8 mouse cellular contexts compared by ENCODE assay signal in the genomic region with DNA sequence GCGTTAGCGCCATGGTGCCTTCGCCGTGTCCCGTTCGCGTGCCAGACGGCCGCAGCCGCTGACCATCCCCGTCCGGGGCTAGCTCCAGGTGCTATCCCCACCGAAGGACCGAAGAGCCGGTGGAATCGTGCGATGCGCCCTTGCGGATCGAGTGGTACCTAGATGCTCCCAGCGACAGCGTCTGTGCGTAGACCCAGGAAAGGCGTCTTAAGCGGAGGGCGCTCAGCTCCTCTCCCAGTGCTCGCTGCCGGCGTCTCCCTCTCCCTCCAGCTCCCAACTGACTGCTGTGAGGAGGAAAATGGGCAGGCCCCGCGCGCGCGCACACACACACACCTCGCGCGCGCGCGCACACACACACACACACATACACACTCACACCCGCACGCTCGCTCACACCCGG. TPM values are rescaled to one million over a fixed set of nuclear protein-coding genes. Genes with fewer than 3 reads are reported as not detected.
DNase-seq lines count a peak whose midpoint lies in the region; ATAC-seq and TF ChIP-seq lines count a peak whose summit lies in the region.

Slit1 (minus strand) TSS at position 270 of the 400 bp plus-strand sequence.

- H3K4me3 ChIP-seq in kidney, embryonic 14.5 days (ENCODE audit: low read length): peak within 1 kb of the TSS; percentile 53
- H3K4me3 ChIP-seq in cortical plate, adult 2 months (ENCODE audit: insufficient read depth, low read length): peak within 1 kb of the TSS; percentile 81
- H3K4me3 ChIP-seq in hindbrain, embryonic 11.5 days (ENCODE audit: low read depth, low read length): peak within 1 kb of the TSS; percentile 49
- peak within 1 kb of the TSS; percentile 49 for H3K4me3 ChIP-seq in limb, embryonic 13.5 days

- no peaks in the 10 kb centered on the region for H3K36me3 ChIP-seq in kidney, embryonic 14.5 days (ENCODE audit: control insufficient read depth, insufficient read depth, low read length)
- no peaks in the 10 kb centered on the region for H3K36me3 ChIP-seq in hindbrain, embryonic 11.5 days (ENCODE audit: control insufficient read depth, insufficient read depth, low read length)
- no peaks in the 10 kb centered on the region for H3K36me3 ChIP-seq in limb, embryonic 13.5 days

- H3K27me3 ChIP-seq in kidney, embryonic 14.5 days (ENCODE audit: control insufficient read depth, insufficient read depth, low read length): peaks cover 25% of the 10 kb centered on the region
- H3K27me3 ChIP-seq in hindbrain, embryonic 11.5 days (ENCODE audit: control insufficient read depth, insufficient read depth, low read length): peaks cover 28% of the 10 kb centered on the region
- H3K27me3 ChIP-seq in limb, embryonic 13.5 days: peaks cover 87% of the 10 kb centered on the region

- TF ChIP-seq POLR2A in cortical plate, adult 2 months (IDR thresholded peaks at IDR 0.05; ENCODE audit: extremely low read depth, insufficient read depth, low read length): peak; percentile 89

- no peaks in the 10 kb centered on the region for H3K9me3 ChIP-seq in kidney, embryonic 14.5 days (ENCODE audit: control insufficient read depth, low read length)
- no peaks in the 10 kb centered on the region for H3K9me3 ChIP-seq in hindbrain, embryonic 11.5 days (ENCODE audit: control insufficient read depth, low read length)
- H3K9me3 ChIP-seq in limb, embryonic 13.5 days: no peaks in the 10 kb centered on the region

- peak within 1 kb of the TSS; percentile 90 for H3K4me2 ChIP-seq in kidney, embryonic 14.5 days (replicated peaks; ENCODE audit: low read depth, low read length)
- H3K4me2 ChIP-seq in hindbrain, embryonic 11.5 days (replicated peaks; ENCODE audit: low read depth, low read length): peak within 1 kb of the TSS; percentile 71
- H3K4me2 ChIP-seq in limb, embryonic 13.5 days (replicated peaks): peak within 1 kb of the TSS; percentile 92

- H3K4me1 ChIP-seq in kidney, embryonic 14.5 days (ENCODE audit: control insufficient read depth, insufficient read depth, low read length): peaks cover 25% of the 10 kb centered on the region
- no peaks in the 10 kb centered on the region; the same call in none of the 2 replicates for H3K4me1 ChIP-seq in cortical plate, adult 2 months (ENCODE audit: control insufficient read depth, insufficient read depth, low read length)
- peaks cover 16% of the 10 kb centered on the region for H3K4me1 ChIP-seq in hindbrain, embryonic 11.5 days (replicated peaks; ENCODE audit: control insufficient read depth, insufficient read depth, low read length)
- peaks cover 35% of the 10 kb centered on the region for H3K4me1 ChIP-seq in limb, embryonic 13.5 days

- ATAC-seq in kidney, embryonic 14.5 days (ENCODE audit: low FRiP score, low TSS enrichment): peak; percentile 37
- ATAC-seq in hindbrain, embryonic 11.5 days (ENCODE audit: low FRiP score): peak; percentile 26
- no peak for ATAC-seq in limb, embryonic 13.5 days (ENCODE audit: low FRiP score, low read depth)

- no peak for TF ChIP-seq CTCF in cortical plate, adult 2 months (IDR thresholded peaks at IDR 0.05; ENCODE audit: extremely low read depth, insufficient read depth, low read length)

- WGBS in kidney, embryonic 14.5 days: 2% methylated on average over 42 of the region's 44 CpGs
- WGBS in hindbrain, embryonic 11.5 days: 0% methylated on average over 33 of the region's 44 CpGs
- WGBS in limb, embryonic 13.5 days: under 1% methylated on average over 40 of the region's 44 CpGs

- H3K9ac ChIP-seq in kidney, embryonic 14.5 days (ENCODE audit: low read depth, low read length): peak within 1 kb of the TSS; percentile 63
- H3K9ac ChIP-seq in hindbrain, embryonic 11.5 days (ENCODE audit: low read depth, low read length): peak within 1 kb of the TSS; percentile 78
- peak within 1 kb of the TSS; percentile 58 for H3K9ac ChIP-seq in limb, embryonic 13.5 days

- DNase-seq in kidney, adult 18-20 months: no peak
- DNase-seq in hindbrain, embryonic 11.5 days (ENCODE audit: low spot score): peak; percentile 74
- peak; percentile 79 for DNase-seq in right cerebral cortex, postnatal 25 days
- no peak for DNase-seq in testis, postnatal 10 days (ENCODE audit: low spot score)
- no peak for DNase-seq in spleen, postnatal 14 days (ENCODE audit: low spot score in 2 of 2)

- 0 out of 2 replicates have a peak within 1 kb of the TSS, but pooled peaks have one; percentile 14 for H3K27ac ChIP-seq in kidney, embryonic 14.5 days (ENCODE audit: low read depth, low read length)
- H3K27ac ChIP-seq in cortical plate, adult 2 months (ENCODE audit: insufficient read depth, low read length): peak within 1 kb of the TSS; percentile 6; the same call in 1 of the 2 replicates
- peak within 1 kb of the TSS; percentile 65 for H3K27ac ChIP-seq in hindbrain, embryonic 11.5 days (ENCODE audit: low read depth, low read length)
- no peak within 1 kb of the TSS for H3K27ac ChIP-seq in limb, embryonic 13.5 days

RNA-seq across cellular contexts. Expression of gene Slit1, which starts in this region (rescaled TPM):
- 4.7 and 6.0 TPM in 2 replicates for polyA plus RNA-seq in kidney, embryonic 14.5 days (2014; fragmentation: Nextera tagmentation; extraction: Ambion mirVana)
- 20.3 and 29.9 TPM in 2 replicates for polyA plus RNA-seq in cortical plate, adult 2 months (2012; rRNA removed)
- polyA plus RNA-seq in hindbrain, embryonic 11.5 days (2014; fragmentation: Nextera tagmentation; extraction: Ambion mirVana): 13.8 and 22.8 TPM in 2 replicates
- 0.29 and 0.32 TPM in 2 replicates for polyA plus RNA-seq in limb, embryonic 13.5 days (2015; fragmentation: Nextera tagmentation; extraction: Ambion mirVana)

Comparison
In these comparisons a context has a peak if more than half of its experiments do, and no peak if none do; other contexts are left out.
1. DNase-seq: peak in hindbrain, embryonic 11.5 days (single experiment) and right cerebral cortex, postnatal 25 days (single experiment); none in kidney, adult 18-20 months (single experiment), testis, postnatal 10 days (single experiment) and spleen, postnatal 14 days (0 of 2).
2. Peak in every context shown above with its lines, with median percentiles within 50 percentile points of each other: H3K4me2 ChIP-seq, H3K4me3 ChIP-seq and H3K9ac ChIP-seq.